Mouse (Mus musculus): ENCODE results near the gene Adamts17.

DNA sequence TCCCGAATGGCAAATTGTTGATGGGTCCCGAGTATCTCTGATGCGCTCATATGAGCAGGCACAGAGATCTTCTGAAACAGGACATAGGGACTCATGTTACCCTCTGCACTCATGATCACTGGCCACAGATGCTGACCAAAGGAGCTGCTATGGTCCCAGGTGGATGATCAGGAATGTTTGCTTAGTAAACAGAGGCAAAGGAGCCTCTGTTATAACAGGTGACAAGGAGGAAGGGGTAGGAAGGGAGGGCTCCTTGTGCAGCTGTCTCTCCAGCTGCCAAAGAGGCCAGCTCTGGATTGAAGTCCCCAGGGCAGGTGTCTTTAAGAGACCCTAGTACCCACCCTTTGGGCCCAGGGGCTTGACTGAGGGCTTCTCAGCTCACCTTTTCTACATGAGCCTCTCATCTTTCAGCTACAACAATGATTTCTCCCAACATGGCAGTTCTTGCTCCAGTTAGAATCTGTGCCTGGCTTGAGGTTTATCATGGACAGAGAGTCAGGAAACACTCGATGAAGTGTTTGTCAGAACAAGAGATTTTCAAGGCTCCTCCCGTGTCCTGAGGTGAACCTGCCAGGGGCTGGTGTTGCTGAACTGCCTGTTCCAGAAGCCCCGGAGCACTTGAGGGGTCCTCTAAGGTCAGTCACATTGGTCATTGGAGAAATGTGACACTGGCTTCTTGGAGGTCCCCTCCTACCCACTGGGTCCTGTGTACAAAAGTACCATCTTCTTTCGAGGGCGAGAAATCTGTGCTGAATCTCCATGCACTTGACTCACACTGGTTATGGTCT is 120.9 kb downstream of the Adamts17 start:
- TF ChIP-seq GATA1 (IDR thresholded peaks at IDR 0.05; ENCODE audit: low read depth, low read length) (no peak), POLR2AphosphoS2 (IDR thresholded peaks at IDR 0.05; ENCODE audit: low read length) (no peak), CTCF (IDR thresholded peaks at IDR 0.05 in 2 of 3, conservative IDR thresholded peaks at IDR 0.05 in 1 of 3; ENCODE audit: control insufficient read depth in 1 of 3, insufficient read depth in 1 of 3, low read depth in 2 of 3, low read length in 3 of 3, poor library complexity in 1 of 3, severe bottlenecking in 1 of 3) (no peak), POLR2A (IDR thresholded peaks at IDR 0.05; ENCODE audit: control insufficient read depth in 1 of 2, insufficient read depth in 1 of 2, low read depth in 1 of 2, low read length in 2 of 2, poor library complexity in 1 of 2) (no peak), TAL1 (IDR thresholded peaks at IDR 0.05; ENCODE audit: low read length) (no peak), GABPA (IDR thresholded peaks at IDR 0.05; ENCODE audit: low read depth, low read length) (no peak), E2F4 (IDR thresholded peaks at IDR 0.05; ENCODE audit: borderline replicate concordance, low read depth, low read length) (no peak), MYB (IDR thresholded peaks at IDR 0.05; ENCODE audit: low read depth, low read length) (no peak), TCF12 (IDR thresholded peaks at IDR 0.05; ENCODE audit: low read depth, low read length) (no peak)

All from MEL (cell line).